Mouse (Mus musculus) kidney, embryonic 14.5 days (tissue): Measurements from ENCODE around the gene Cfi. TPM values are rescaled to one million over a fixed set of nuclear protein-coding genes. Genes with fewer than 3 reads are reported as not detected.

Experiments
- ATAC-seq: fragments of 200-750 bp; cut with Nextera tagmentation; 2 replicates; pipeline ENCODE4 v1.8.0; 2017; ENCODE audit warnings: moderate number of reproducible peaks, mild to moderate bottlenecking, moderate TSS enrichment, moderate library complexity; ENCODE audit not compliant: low FRiP score, low TSS enrichment
- H3K27ac ChIP-seq: fragments of 300-500 bp; sonication (generic); 2 replicates; pipeline ENCODE4 v1.5.1; 2014; ENCODE audit warnings: low read depth, mild to moderate bottlenecking, low read length, moderate library complexity, mixed read lengths
- H3K27me3 ChIP-seq: fragments of 300-500 bp; sonication (generic); 2 replicates; pipeline ENCODE4 v1.6.1; 2014; ENCODE audit warnings: mild to moderate bottlenecking, low read length; ENCODE audit not compliant: control insufficient read depth, insufficient read depth
- H3K36me3 ChIP-seq: fragments of 300-500 bp; sonication (generic); 2 replicates; pipeline ENCODE4 v1.6.1; 2014; ENCODE audit warnings: low read length, mixed read lengths; ENCODE audit not compliant: control insufficient read depth, insufficient read depth
- H3K4me1 ChIP-seq: fragments of 300-500 bp; sonication (generic); 2 replicates; pipeline ENCODE4 v1.6.1; 2014; ENCODE audit warnings: low read length, mixed read lengths; ENCODE audit not compliant: control insufficient read depth, insufficient read depth
- H3K4me2 ChIP-seq: fragments of 300-500 bp; sonication (generic); replicated peaks from 2 replicates; pipeline ENCODE4 v1.6.1; 2014; ENCODE audit warnings: low read depth, mild to moderate bottlenecking, low read length
- H3K4me3 ChIP-seq: fragments of 300-500 bp; sonication (generic); 2 replicates; pipeline ENCODE4 v1.5.1; 2014; ENCODE audit warnings: mild to moderate bottlenecking, low read length
- H3K9ac ChIP-seq: fragments of 300-500 bp; sonication (generic); 2 replicates; pipeline ENCODE4 v1.6.1; 2014; ENCODE audit warnings: low read depth, mild to moderate bottlenecking, low read length, moderate library complexity
- H3K9me3 ChIP-seq: fragments of 300-500 bp; sonication (generic); 2 replicates; pipeline ENCODE4 v1.6.1; 2016; ENCODE audit warnings: low read length; ENCODE audit not compliant: control insufficient read depth
- WGBS: fragments of 180-500 bp; shearing (Covaris S2); extraction: QIAGEN DNeasy Blood & Tissue Kit; methylation state at CpG from one replicate; pipeline ENCODE4 v1.1.7; 2014; 5-methylcytosine and 5-hydroxymethylcytosine counted together
- polyA plus RNA-seq: library from polyadenylated mRNA; unstranded; fragments of >200 nt; fragmentation: Nextera tagmentation; extraction: Ambion mirVana; gene quantifications from 2 replicates; pipeline ENCODE4 v1.2.1, GENCODE M21; 2014

Gene Cfi
- polyA plus RNA-seq, result 6.5 and 7.8 TPM in 2 replicates

DNA sequence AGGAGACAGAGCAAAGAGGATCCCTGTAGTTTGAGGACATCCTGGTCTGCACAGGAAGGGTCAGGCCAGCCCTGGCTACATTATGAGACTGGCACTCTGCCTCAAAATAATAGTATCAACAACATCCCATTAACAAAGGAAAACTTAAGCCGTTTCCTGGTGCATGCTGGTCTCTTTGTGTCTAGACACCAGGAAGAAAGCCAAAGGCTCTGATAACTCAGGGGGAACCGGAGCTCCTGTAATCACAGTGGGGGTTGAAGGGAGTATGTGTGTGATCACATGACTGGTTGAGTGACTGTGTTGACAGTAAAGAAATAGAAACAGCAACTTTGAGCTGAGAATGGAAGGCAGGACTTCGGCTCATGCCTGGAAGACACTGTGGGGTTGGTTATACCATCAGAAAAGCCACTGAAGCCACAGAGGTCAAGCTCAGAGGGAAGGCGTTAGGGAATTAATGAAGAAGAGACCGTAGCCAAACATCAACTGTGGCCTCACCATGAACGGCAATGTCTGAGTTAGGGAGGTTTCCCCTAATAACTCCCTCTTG, at the start of gene Cfi:
TSS of gene Cfi (plus strand) at position 497 of the 547 bp plus-strand sequence.
- H3K4me2 ChIP-seq, result peak within 1 kb of the TSS; percentile 40
- H3K27ac ChIP-seq, result peak within 1 kb of the TSS; percentile 83
- no peaks in the 10 kb centered on the region for H3K36me3 ChIP-seq
- H3K4me3 ChIP-seq, result no peak within 1 kb of the TSS
- no peaks in the 10 kb centered on the region for H3K27me3 ChIP-seq
- peak within 1 kb of the TSS; percentile 38; the same call in 1 of the 2 replicates for H3K9ac ChIP-seq
- H3K4me1 ChIP-seq, result 0 out of 2 replicates have a peak, but pooled peaks cover 5% of the 10 kb centered on the region
- ATAC-seq, result no peak
- no peaks in the 10 kb centered on the region for H3K9me3 ChIP-seq
- 44% methylated on average over 6 of the region's 6 CpGs for WGBS

DNA sequence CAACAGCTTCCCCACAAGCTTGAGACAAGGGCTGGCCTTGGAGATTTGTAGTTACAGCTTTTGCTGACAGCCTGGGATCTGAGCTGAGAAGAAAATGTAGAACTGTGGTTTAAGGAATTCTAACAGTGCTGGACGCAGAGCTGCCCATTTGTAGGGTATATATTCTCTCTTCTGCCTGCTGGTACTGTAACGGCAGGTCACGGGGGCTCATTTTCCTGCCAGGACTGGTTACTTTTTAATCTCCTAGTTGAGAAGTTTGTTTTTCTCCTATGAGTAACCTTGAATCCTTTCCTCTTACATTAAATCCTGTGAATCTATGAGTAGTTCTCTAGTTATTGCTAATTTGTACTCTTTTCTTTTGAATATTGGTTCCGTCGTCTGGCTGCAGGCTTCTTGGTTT, 41.9 kb upstream of the Cfi start:
- Histone ChIP-seq H3K4me2 (no peak overlapping the region), H3K9me3 (no peaks in the 10 kb centered on the region), H3K4me3 (no peak overlapping the region), H3K27ac (no peak overlapping the region), H3K9ac (no peak overlapping the region), H3K4me1 (no peaks in the 10 kb centered on the region), H3K27me3 (no peaks in the 10 kb centered on the region), H3K36me3 (no peaks in the 10 kb centered on the region)
- ATAC-seq, result no peak
- 82% methylated on average over 5 of the region's 5 CpGs for WGBS

DNA sequence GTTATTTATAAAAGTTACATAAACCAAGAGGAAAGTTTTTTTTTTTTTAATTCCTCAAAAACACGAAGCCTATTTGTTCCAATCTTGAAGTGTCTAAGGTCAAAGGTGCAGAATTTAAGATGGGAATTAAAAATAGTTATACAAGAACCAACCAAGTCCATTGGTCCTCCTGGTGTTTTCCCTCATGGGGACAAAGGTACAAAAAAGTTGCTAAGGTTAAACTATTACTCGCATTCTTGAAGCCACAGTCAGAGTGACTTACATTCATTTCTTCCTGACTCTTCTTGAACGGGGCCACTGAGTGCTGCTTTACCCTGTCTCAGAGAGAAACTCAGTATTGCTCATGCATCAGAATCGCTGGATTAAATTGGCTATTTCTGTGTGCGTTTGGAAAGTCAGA, 38.3 kb upstream of the Cfi start:
- H3K4me3 ChIP-seq, result no peak overlapping the region
- H3K36me3 ChIP-seq, result no peaks in the 10 kb centered on the region
- H3K27ac ChIP-seq, result no peak overlapping the region
- no peak overlapping the region for H3K9ac ChIP-seq
- no peaks in the 10 kb centered on the region for H3K4me1 ChIP-seq
- H3K9me3 ChIP-seq, result no peaks in the 10 kb centered on the region
- no peak for ATAC-seq
- WGBS, result 82% methylated on average over 5 of the region's 5 CpGs
- H3K4me2 ChIP-seq, result no peak overlapping the region
- H3K27me3 ChIP-seq, result no peaks in the 10 kb centered on the region

- no peaks in the 10 kb centered on the region for H3K27me3 ChIP-seq
- H3K9me3 ChIP-seq, result no peaks in the 10 kb centered on the region
- 85% methylated on average over 11 of the region's 11 CpGs for WGBS
- no peak for ATAC-seq
- H3K4me1 ChIP-seq, result no peaks in the 10 kb centered on the region
- H3K27ac ChIP-seq, result no peak overlapping the region
- no peak overlapping the region for H3K4me3 ChIP-seq
- no peak overlapping the region for H3K9ac ChIP-seq
- no peak overlapping the region for H3K4me2 ChIP-seq
- H3K36me3 ChIP-seq, result no peaks in the 10 kb centered on the region
Observed at GRCm38 (mm10) chr3:129798551-129798950, 37.1 kb upstream of the Cfi start.

- no peak overlapping the region for H3K9ac ChIP-seq
- no peak overlapping the region for H3K4me3 ChIP-seq
- H3K27me3 ChIP-seq, result no peaks in the 10 kb centered on the region
- WGBS, result 75% methylated on average over 2 of the region's 2 CpGs
- H3K9me3 ChIP-seq, result no peaks in the 10 kb centered on the region
- no peaks in the 10 kb centered on the region for H3K36me3 ChIP-seq
- H3K27ac ChIP-seq, result no peak overlapping the region
- no peak for ATAC-seq
- H3K4me1 ChIP-seq, result no peaks in the 10 kb centered on the region
- H3K4me2 ChIP-seq, result no peak overlapping the region
Observed at GRCm38 (mm10) chr3:129799011-129799410, 36.7 kb upstream of the Cfi start.

- no peaks in the 10 kb centered on the region for H3K4me1 ChIP-seq
- no peak within 1 kb of the TSS for H3K4me3 ChIP-seq
- H3K36me3 ChIP-seq, result no peaks in the 10 kb centered on the region
- no peak within 1 kb of the TSS for H3K9ac ChIP-seq
- ATAC-seq, result no peak
- no peaks in the 10 kb centered on the region for H3K27me3 ChIP-seq
- H3K9me3 ChIP-seq, result no peaks in the 10 kb centered on the region
- 79% methylated on average over 10 of the region's 10 CpGs for WGBS
- no peak within 1 kb of the TSS for H3K27ac ChIP-seq
- H3K4me2 ChIP-seq, result no peak within 1 kb of the TSS
Observed at GRCm38 (mm10) chr3:129803765-129804164, 31.9 kb upstream of the Cfi start, which contains the start of gene Lrit3. Gene Lrit3 (minus strand): TSS chr3:129804030.

- WGBS, result 68% methylated on average over 9 of the region's 9 CpGs
- no peak for ATAC-seq
Observed at GRCm38 (mm10) chr3:129820847-129821246, 14.8 kb upstream of the Cfi start.

DNA sequence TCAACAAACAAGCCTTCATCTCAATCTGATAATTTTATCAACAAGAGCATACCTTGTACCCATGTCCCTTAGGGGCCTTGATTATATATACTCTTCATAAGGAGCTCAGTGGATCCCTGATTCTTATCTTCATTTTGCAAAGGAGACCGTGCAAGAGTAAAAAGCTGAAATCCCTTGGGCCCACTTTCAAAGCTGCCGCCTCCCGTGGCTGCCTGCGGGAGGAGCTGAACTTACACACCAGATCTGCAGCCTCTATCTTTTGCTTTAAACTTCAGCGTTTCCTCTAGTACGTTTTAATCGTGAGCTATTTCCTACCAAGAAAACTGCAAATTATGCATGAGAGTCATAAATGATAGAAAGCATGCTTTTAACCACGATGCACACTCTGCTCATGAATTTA, 13.9 kb upstream of the Cfi start:
- Histone ChIP-seq H3K9me3 (no peaks in the 10 kb centered on the region), H3K4me1 (no peaks in the 10 kb centered on the region), H3K4me2 (no peak overlapping the region), H3K9ac (no peak overlapping the region), H3K4me3 (no peak overlapping the region), H3K27ac (no peak overlapping the region), H3K36me3 (peaks cover 40% of the 10 kb centered on the region), H3K27me3 (no peaks in the 10 kb centered on the region)
- no peak for ATAC-seq
- WGBS, result 83% methylated on average over 8 of the region's 8 CpGs

More at GRCm38 (mm10) chr3:129820847-129821246, 14.8 kb upstream of the Cfi start:
- no peak overlapping the region for H3K4me3 ChIP-seq
- no peak overlapping the region for H3K27ac ChIP-seq
- no peaks in the 10 kb centered on the region for H3K4me1 ChIP-seq
- H3K9me3 ChIP-seq, result no peaks in the 10 kb centered on the region
- no peak overlapping the region for H3K4me2 ChIP-seq
- H3K36me3 ChIP-seq, result peaks cover 31% of the 10 kb centered on the region
- no peaks in the 10 kb centered on the region for H3K27me3 ChIP-seq
- H3K9ac ChIP-seq, result no peak overlapping the region

GRCm38 (mm10) chr3:129822206-129822775, 13.4 kb upstream of the Cfi start, which contains the start of gene Rrh:
Gene Rrh (minus strand): TSS chr3:129822587.
- H3K4me3 ChIP-seq, result no peak within 1 kb of the TSS
- H3K27ac ChIP-seq, result no peak within 1 kb of the TSS
- no peaks in the 10 kb centered on the region for H3K4me1 ChIP-seq
- H3K9ac ChIP-seq, result no peak within 1 kb of the TSS
- no peak within 1 kb of the TSS for H3K4me2 ChIP-seq
- no peak for ATAC-seq
- H3K27me3 ChIP-seq, result no peaks in the 10 kb centered on the region
- peaks cover 43% of the 10 kb centered on the region for H3K36me3 ChIP-seq
- WGBS, result 93% methylated on average over 11 of the region's 11 CpGs
- no peaks in the 10 kb centered on the region for H3K9me3 ChIP-seq
